Mouse (Mus musculus): ENCODE data around the gene Ptpra. TPM values are rescaled to one million over a fixed set of nuclear protein-coding genes. Genes with fewer than 3 reads are reported as not detected.

Gene Ptpra
- polyA plus RNA-seq, 1 experiment: 77.6 TPM

GRCm38 (mm10) chr2:130528457-130528856, 78.4 kb downstream of the Ptpra start:
- Histone ChIP-seq H3K4me1 (ENCODE audit: control insufficient read depth, insufficient read depth, low read length) (no peaks in the 10 kb centered on the region), H3K9me3 (replicated peaks; ENCODE audit: control insufficient read depth, insufficient read depth, low read length, poor library complexity, severe bottlenecking) (no peaks in the 10 kb centered on the region), H3K27me3 (ENCODE audit: control insufficient read depth, insufficient read depth, low read length, poor library complexity, severe bottlenecking) (no peaks in the 10 kb centered on the region), H3K9ac (ENCODE audit: low read depth, poor library complexity, severe bottlenecking) (no peak overlapping the region), H3K4me3 (ENCODE audit: low read depth, low read length) (no peak overlapping the region), H3K27ac (ENCODE audit: insufficient read depth, low read length) (no peak overlapping the region), H3K36me3 (ENCODE audit: control insufficient read depth, insufficient read depth, low read length, poor library complexity, severe bottlenecking) (no peaks in the 10 kb centered on the region)
- TF ChIP-seq EP300 (IDR thresholded peaks at IDR 0.05; ENCODE audit: insufficient read depth, low read depth, low read length) (no peak), POLR2A (IDR thresholded peaks at IDR 0.05; ENCODE audit: insufficient read depth, low read length) (no peak), CTCF (IDR thresholded peaks at IDR 0.05; ENCODE audit: low read depth, low read length) (no peak)

- no peak overlapping the region for H3K4me3 ChIP-seq (ENCODE audit: low read depth, low read length)
- no peaks in the 10 kb centered on the region for H3K4me1 ChIP-seq (ENCODE audit: control insufficient read depth, insufficient read depth, low read length)
- H3K9ac ChIP-seq (ENCODE audit: low read depth, poor library complexity, severe bottlenecking): no peak overlapping the region
- no peaks in the 10 kb centered on the region for H3K9me3 ChIP-seq (replicated peaks; ENCODE audit: control insufficient read depth, insufficient read depth, low read length, poor library complexity, severe bottlenecking)
- TF ChIP-seq CTCF (IDR thresholded peaks at IDR 0.05; ENCODE audit: low read depth, low read length): no peak
- no peak for TF ChIP-seq POLR2A (IDR thresholded peaks at IDR 0.05; ENCODE audit: insufficient read depth, low read length)
- no peak for TF ChIP-seq EP300 (IDR thresholded peaks at IDR 0.05; ENCODE audit: insufficient read depth, low read depth, low read length)
- no peaks in the 10 kb centered on the region for H3K27me3 ChIP-seq (ENCODE audit: control insufficient read depth, insufficient read depth, low read length, poor library complexity, severe bottlenecking)
- no peak overlapping the region for H3K27ac ChIP-seq (ENCODE audit: insufficient read depth, low read length)
- no peaks in the 10 kb centered on the region for H3K36me3 ChIP-seq (ENCODE audit: control insufficient read depth, insufficient read depth, low read length, poor library complexity, severe bottlenecking)
Measured at GRCm38 (mm10) chr2:130529290-130529689, 79.2 kb downstream of the Ptpra start.

DNA sequence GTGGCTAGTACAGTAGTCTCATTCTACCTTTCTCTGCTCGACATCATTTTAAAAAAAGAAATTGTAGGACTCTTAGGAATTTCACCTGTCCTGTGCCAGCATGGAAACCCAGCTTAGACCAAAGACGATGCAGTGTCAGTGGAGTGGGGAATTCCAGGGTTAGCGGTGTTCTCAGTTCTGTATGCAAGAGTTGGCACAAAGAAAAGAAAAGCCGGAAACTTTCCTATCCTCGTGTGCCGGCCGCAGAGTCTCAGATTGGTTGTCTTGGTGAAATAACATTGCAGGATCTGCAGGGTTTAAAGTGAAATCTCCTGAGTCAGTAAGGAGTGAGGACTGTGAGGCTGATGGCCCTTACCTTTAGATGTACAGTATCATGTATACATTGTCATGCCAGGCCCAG, 79.8 kb downstream of the Ptpra start:
- Histone ChIP-seq H3K4me3 (ENCODE audit: low read depth, low read length) (no peak overlapping the region), H3K27me3 (ENCODE audit: control insufficient read depth, insufficient read depth, low read length, poor library complexity, severe bottlenecking) (no peaks in the 10 kb centered on the region), H3K9me3 (replicated peaks; ENCODE audit: control insufficient read depth, insufficient read depth, low read length, poor library complexity, severe bottlenecking) (no peaks in the 10 kb centered on the region), H3K36me3 (ENCODE audit: control insufficient read depth, insufficient read depth, low read length, poor library complexity, severe bottlenecking) (no peaks in the 10 kb centered on the region), H3K4me1 (ENCODE audit: control insufficient read depth, insufficient read depth, low read length) (no peaks in the 10 kb centered on the region), H3K27ac (ENCODE audit: insufficient read depth, low read length) (no peak overlapping the region), H3K9ac (ENCODE audit: low read depth, poor library complexity, severe bottlenecking) (no peak overlapping the region)
- TF ChIP-seq POLR2A (IDR thresholded peaks at IDR 0.05; ENCODE audit: insufficient read depth, low read length): no peak
- no peak for TF ChIP-seq CTCF (IDR thresholded peaks at IDR 0.05; ENCODE audit: low read depth, low read length)
- no peak for TF ChIP-seq EP300 (IDR thresholded peaks at IDR 0.05; ENCODE audit: insufficient read depth, low read depth, low read length)

DNA sequence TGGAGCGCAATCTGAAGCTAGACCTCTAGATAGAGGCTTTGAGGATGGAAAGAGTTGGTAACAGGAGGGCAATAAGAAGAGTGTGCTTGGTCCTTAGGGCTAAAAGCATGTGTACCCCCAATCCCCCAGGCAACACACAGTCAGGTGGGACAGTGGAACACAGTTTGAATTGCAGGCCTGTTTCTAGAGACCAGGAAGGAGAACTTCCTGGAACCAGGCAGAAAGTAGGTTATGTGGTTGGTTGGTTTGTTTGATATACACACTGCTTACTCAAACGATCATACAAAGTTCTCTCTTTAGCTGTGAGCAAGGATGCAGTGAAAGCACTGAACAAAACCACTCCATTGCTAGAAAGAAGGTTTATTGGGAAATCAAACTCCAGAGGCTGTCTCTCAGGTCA, 82.1 kb downstream of the Ptpra start:
- no peak overlapping the region for H3K27ac ChIP-seq (ENCODE audit: insufficient read depth, low read length)
- H3K4me1 ChIP-seq (ENCODE audit: control insufficient read depth, insufficient read depth, low read length): no peaks in the 10 kb centered on the region
- H3K9me3 ChIP-seq (replicated peaks; ENCODE audit: control insufficient read depth, insufficient read depth, low read length, poor library complexity, severe bottlenecking): no peaks in the 10 kb centered on the region
- H3K27me3 ChIP-seq (ENCODE audit: control insufficient read depth, insufficient read depth, low read length, poor library complexity, severe bottlenecking): no peaks in the 10 kb centered on the region
- H3K36me3 ChIP-seq (ENCODE audit: control insufficient read depth, insufficient read depth, low read length, poor library complexity, severe bottlenecking): 0 out of 2 replicates have a peak, but pooled peaks cover 3% of the 10 kb centered on the region
- TF ChIP-seq POLR2A (IDR thresholded peaks at IDR 0.05; ENCODE audit: insufficient read depth, low read length) (no peak), CTCF (IDR thresholded peaks at IDR 0.05; ENCODE audit: low read depth, low read length) (no peak), EP300 (IDR thresholded peaks at IDR 0.05; ENCODE audit: insufficient read depth, low read depth, low read length) (no peak)
- H3K4me3 ChIP-seq (ENCODE audit: low read depth, low read length): no peak overlapping the region
- H3K9ac ChIP-seq (ENCODE audit: low read depth, poor library complexity, severe bottlenecking): no peak overlapping the region

- no peak overlapping the region for H3K27ac ChIP-seq (ENCODE audit: insufficient read depth, low read length)
- no peak overlapping the region for H3K9ac ChIP-seq (ENCODE audit: low read depth, poor library complexity, severe bottlenecking)
- no peaks in the 10 kb centered on the region for H3K9me3 ChIP-seq (replicated peaks; ENCODE audit: control insufficient read depth, insufficient read depth, low read length, poor library complexity, severe bottlenecking)
- H3K27me3 ChIP-seq (ENCODE audit: control insufficient read depth, insufficient read depth, low read length, poor library complexity, severe bottlenecking): no peaks in the 10 kb centered on the region
- 0 out of 2 replicates have a peak, but pooled peaks cover 3% of the 10 kb centered on the region for H3K36me3 ChIP-seq (ENCODE audit: control insufficient read depth, insufficient read depth, low read length, poor library complexity, severe bottlenecking)
- H3K4me1 ChIP-seq (ENCODE audit: control insufficient read depth, insufficient read depth, low read length): no peaks in the 10 kb centered on the region
- no peak for TF ChIP-seq POLR2A (IDR thresholded peaks at IDR 0.05; ENCODE audit: insufficient read depth, low read length)
- TF ChIP-seq EP300 (IDR thresholded peaks at IDR 0.05; ENCODE audit: insufficient read depth, low read depth, low read length): no peak
- TF ChIP-seq CTCF (IDR thresholded peaks at IDR 0.05; ENCODE audit: low read depth, low read length): no peak
- no peak overlapping the region for H3K4me3 ChIP-seq (ENCODE audit: low read depth, low read length)
Measured at GRCm38 (mm10) chr2:130535017-130535416, 84.9 kb downstream of the Ptpra start.

DNA sequence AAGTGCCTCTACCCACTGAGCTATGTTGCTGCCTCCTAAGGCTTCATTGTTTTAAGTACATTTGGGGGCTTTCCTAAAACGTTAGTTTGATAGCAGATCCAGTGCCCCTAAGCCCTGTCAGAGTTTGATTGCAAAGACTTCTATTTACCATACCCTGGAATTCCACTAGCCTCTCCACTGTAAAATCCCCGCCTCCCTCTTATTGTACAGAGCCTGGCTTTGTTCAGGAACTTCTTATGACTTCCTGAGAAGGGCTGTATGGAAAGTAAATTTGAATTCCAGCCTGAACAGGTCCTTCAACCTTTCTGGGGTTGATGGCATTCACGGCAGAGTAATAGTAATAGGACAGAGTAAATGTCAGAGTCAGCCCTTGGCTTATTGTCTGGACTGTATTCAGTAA, 86.8 kb downstream of the Ptpra start:
- no peak for TF ChIP-seq CTCF (IDR thresholded peaks at IDR 0.05; ENCODE audit: low read depth, low read length)
- TF ChIP-seq EP300 (IDR thresholded peaks at IDR 0.05; ENCODE audit: insufficient read depth, low read depth, low read length): no peak
- no peak for TF ChIP-seq POLR2A (IDR thresholded peaks at IDR 0.05; ENCODE audit: insufficient read depth, low read length)
- Histone ChIP-seq H3K4me1 (ENCODE audit: control insufficient read depth, insufficient read depth, low read length) (no peaks in the 10 kb centered on the region), H3K27me3 (ENCODE audit: control insufficient read depth, insufficient read depth, low read length, poor library complexity, severe bottlenecking) (no peaks in the 10 kb centered on the region), H3K4me3 (ENCODE audit: low read depth, low read length) (no peak overlapping the region), H3K36me3 (ENCODE audit: control insufficient read depth, insufficient read depth, low read length, poor library complexity, severe bottlenecking) (0 out of 2 replicates have a peak, but pooled peaks cover 3% of the 10 kb centered on the region), H3K27ac (ENCODE audit: insufficient read depth, low read length) (no peak overlapping the region), H3K9me3 (replicated peaks; ENCODE audit: control insufficient read depth, insufficient read depth, low read length, poor library complexity, severe bottlenecking) (no peaks in the 10 kb centered on the region), H3K9ac (ENCODE audit: low read depth, poor library complexity, severe bottlenecking) (no peak overlapping the region)

Measured in ES-Bruce4 (cell line).